Comparison of ENCODE assay signal across 16 mouse cellular contexts in the genomic region with DNA sequence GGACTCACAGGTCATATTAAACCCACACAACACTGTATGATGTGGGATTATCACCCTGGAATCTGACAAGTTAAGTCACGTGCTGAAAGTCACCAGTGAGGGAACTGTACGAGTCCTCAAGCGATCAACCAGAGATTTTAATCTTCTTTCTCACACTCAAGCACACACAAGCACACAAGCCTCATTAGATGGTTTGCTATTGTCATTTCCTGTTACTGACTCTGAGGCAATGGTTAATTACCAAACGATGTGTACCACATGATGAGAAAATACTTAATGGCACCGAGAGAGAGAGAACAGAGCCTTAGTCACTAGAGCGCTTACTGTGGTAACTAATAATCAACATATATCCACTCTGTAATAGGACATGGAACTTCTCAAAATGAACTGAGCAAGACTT.
"Had no signal": no experiment of that assay in that cellular context is flagged by ENCODE, and none has a peak within 500 bp of the region (broad histone marks: within the 10 kb centered on the region; RNA-seq: fewer than 3 reads in every experiment).

No protein-coding gene starts in this region.

- DNase-seq: liver, postnatal 0 days; lung, adult 2 months; lung, postnatal 4 days; right cerebral cortex, postnatal 14 days; thymus, adult 2 months; thymus, postnatal 25 days; thymus, postnatal 4 days had no signal

- ATAC-seq: liver, postnatal 0 days; lung, postnatal 0 days; midbrain, embryonic 13.5 days; midbrain, embryonic 16.5 days had no signal

- H3K27ac ChIP-seq: liver, embryonic 15.5 days; lung, embryonic 15.5 days; midbrain, embryonic 10.5 days; midbrain, embryonic 13.5 days; neural tube, embryonic 12.5 days; stomach, embryonic 15.5 days had no signal

- H3K4me2 ChIP-seq: liver, embryonic 15.5 days; lung, embryonic 15.5 days; midbrain, embryonic 13.5 days; neural tube, embryonic 12.5 days; stomach, embryonic 15.5 days had no signal

- H3K36me3 ChIP-seq: liver, embryonic 15.5 days; lung, embryonic 15.5 days had no signal

- H3K27me3 ChIP-seq: liver, embryonic 15.5 days; lung, embryonic 15.5 days; midbrain, embryonic 13.5 days; neural tube, embryonic 12.5 days; stomach, embryonic 15.5 days had no signal

- H3K9me3 ChIP-seq: liver, embryonic 15.5 days; lung, embryonic 15.5 days; midbrain, embryonic 10.5 days; midbrain, embryonic 13.5 days; neural tube, embryonic 12.5 days; stomach, embryonic 15.5 days had no signal

- H3K9ac ChIP-seq: liver, embryonic 15.5 days; liver, postnatal 0 days; lung, embryonic 15.5 days; midbrain, embryonic 13.5 days; neural tube, embryonic 12.5 days; stomach, embryonic 15.5 days had no signal

- H3K4me1 ChIP-seq: liver, embryonic 15.5 days; lung, embryonic 15.5 days; midbrain, embryonic 10.5 days; midbrain, embryonic 13.5 days; neural tube, embryonic 12.5 days; stomach, embryonic 15.5 days had no signal

- H3K4me3 ChIP-seq: liver, embryonic 15.5 days; lung, embryonic 15.5 days; midbrain, embryonic 10.5 days; midbrain, embryonic 13.5 days; myocyte; neural tube, embryonic 12.5 days; stomach, embryonic 15.5 days had no signal
